Mouse (Mus musculus) gonadal fat pad, adult 2 months (tissue): ENCODE data around the gene Syne2. TPM values are rescaled to one million over a fixed set of nuclear protein-coding genes. Genes with fewer than 3 reads are reported as not detected.

ENCODE experiments used
- DNase-seq: peaks from one replicate; pipeline ENCODE4 v3.0.0-alpha.2; 2012; ENCODE audit warnings: low read depth
- polyA plus RNA-seq: library from polyadenylated mRNA; depleted of rRNA; stranded (reverse); fragments of >200 nt; gene quantifications from 2 replicates; pipeline ENCODE4 v1.2.3, GENCODE M21; 2012

The Syne2 gene
- polyA plus RNA-seq, 1 experiment, result 90.7 TPM

GRCm38 (mm10) chr12:76046561-76046960 is 228.6 kb downstream of the Syne2 start:
- no peak for DNase-seq

DNA sequence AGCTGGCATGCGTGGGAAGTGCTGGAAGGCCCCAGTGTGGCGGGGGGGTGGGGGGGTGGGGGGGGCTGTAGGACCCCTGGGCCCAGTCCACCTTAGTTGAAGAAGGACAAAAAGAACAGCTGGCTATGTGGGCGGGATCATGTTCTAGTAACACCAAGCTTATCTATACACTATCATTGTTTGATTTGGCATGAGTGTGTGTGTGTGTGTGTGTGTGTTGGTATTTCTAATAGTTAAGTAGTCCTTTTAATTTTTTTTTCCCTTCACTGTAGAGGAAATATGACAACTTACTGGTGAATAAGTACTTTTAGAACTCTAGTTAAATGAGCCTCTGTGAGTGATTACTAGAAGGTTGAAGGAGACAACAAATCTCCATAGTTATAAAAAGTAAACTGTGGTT is 230.0 kb downstream of the Syne2 start:
- DNase-seq, result no peak

DNA sequence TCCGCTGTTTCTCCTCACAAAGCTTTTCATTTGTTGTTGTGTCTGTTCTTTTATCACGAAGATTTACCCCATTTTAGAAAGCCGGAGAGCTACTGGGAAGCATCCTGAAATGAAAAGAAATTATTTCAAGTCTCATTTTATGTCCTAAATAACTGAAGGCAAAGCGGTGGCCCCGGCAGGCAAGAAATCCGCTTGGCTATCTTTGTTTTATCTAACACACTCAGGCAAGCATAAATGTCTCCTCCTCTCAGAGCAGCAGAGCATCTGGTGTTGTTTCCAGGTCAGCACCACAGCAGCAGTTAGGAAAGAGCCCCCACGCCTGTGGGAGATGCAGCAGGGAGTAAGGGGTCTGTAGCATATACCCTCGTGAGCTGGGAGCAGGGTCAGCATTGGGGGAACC is 230.7 kb downstream of the Syne2 start:
- no peak for DNase-seq

DNA sequence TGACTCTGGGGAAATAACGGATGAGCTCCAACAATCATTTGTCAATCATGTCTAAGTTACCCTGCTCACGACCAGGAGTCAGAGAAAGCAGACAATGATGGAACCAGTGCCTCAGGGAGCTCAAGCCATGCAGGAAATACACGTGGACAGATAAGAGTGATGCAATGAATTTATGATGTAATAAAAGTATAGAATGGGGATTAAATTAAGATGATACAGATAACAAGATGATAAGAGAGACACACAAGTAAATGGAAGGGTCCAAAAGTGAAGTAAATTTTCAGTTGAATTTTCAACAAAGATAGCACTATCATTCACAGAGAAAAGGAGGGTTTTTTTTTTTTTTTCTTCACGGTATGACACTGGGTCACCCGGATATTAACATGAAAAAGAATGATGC is 231.4 kb downstream of the Syne2 start:
- no peak for DNase-seq

GRCm38 (mm10) chr12:76051879-76052278 is 233.9 kb downstream of the Syne2 start:
- no peak for DNase-seq

- DNase-seq, result no peak
These were observed 236.7 kb downstream of the Syne2 start for GRCm38 (mm10) chr12:76054653-76055052.

- no peak for DNase-seq
These were observed 245.1 kb downstream of the Syne2 start for GRCm38 (mm10) chr12:76063001-76063400.

DNA sequence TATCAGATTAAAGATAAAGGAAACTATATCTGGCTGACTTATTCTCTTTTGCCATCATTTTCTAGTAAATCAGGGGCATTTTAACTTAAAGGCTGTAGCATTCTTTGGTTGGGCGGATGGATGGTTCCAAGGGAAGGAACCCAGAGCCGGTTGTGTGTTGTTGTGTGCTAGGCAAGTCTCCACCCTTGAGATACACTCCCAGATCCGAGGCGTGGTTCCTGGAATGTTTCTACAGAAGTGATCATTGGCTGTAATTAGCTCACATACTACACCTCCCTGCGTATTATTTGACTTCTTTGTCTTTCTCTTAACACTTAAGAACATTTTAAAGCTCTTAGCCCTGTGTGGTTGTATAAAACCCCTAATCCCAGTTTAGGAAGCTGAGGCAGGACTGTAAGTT is 252.5 kb downstream of the Syne2 start:
- no peak for DNase-seq

GRCm38 (mm10) chr12:76071935-76072849 is 254.3 kb downstream of the Syne2 start:
- DNase-seq, result no peak

DNA sequence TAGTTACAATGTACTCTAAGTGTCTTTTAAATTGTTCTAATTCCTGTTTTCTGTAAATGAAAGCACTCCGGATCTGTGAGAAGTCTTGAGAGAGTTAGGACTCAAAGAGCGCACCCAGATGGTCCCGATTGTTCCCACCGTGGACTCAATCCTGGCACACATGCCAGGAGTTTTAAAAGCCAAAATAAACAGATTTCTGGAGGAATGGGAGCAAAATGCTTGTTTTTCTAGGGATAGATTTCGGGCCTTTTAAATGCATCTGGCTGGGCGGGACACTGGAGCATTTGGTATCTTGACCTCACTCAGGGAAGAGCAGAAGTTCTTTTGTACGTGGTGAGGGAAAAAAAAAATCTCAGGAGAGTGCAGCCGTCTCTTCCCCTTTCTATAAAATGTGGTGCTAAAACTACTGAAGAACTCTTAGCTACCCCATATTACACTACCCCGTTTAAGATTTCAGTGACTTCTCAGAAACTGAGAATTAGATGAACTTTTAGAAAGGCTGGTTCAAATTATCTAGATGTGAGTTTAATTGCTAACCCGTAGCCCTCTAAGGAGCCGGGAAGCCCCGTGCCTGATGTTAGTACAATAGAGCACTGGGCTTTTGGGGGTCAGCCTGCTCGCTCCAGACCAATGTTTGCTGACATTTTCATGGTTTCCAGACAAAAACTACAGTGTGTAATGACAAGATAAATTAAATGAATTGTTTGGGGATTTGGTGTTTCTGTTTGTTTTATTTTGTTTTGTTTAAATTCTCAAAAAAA is 255.3 kb downstream of the Syne2 start:
- no peak for DNase-seq

DNA sequence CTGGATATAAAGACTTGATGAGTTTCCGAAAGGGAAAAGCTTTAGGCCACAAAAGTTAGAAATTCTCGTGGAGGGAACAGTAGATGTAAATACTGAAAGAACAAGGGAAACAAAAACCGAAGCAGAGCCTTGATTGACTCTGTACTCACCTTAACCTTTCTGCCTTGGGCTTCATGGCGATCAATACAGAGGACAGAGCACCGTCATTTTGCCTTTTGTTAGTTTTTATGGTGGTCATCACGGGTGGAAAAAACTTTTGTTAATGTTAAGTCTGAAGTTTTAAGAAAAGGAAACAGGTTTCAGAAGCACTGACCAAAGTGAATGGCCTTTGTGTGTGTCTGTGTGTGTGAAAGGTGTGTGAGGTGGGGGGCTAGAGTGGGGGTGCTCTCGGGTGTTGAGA is 256.0 kb downstream of the Syne2 start:
- DNase-seq, result no peak

DNA sequence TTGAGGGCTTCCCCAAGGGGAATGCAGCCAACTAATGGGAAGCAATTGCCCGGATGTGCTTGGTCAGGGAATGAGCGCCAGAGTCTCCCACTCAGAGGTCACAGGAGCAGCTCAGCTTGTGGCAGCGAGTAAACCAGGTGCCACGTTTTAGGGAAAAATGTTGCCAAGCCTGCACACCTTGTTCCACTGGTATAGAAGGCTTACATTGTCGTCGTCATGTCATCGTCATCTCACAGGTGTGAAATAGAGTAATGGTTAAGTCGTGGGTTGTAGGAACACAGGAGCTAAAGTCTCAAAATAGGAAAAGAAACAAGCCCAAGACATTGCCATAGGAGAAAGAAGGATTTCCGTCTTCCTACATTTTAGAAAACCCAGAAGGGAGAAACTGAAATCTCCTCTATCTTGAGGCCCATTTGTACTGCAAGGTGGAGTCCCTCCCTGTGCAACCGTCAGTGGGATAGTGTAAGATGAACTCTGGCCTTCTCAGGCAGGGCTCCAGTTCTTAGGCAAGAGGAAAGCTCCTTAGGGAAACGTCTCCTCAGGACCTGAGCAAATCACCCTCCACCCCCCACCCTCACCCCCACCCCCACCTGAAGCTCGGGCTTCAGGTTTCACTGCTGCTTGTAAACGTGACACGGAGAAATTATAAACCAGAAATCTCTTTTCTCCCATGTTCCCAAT is 263.1 kb downstream of the Syne2 start:
- DNase-seq, result peak; percentile 63

DNA sequence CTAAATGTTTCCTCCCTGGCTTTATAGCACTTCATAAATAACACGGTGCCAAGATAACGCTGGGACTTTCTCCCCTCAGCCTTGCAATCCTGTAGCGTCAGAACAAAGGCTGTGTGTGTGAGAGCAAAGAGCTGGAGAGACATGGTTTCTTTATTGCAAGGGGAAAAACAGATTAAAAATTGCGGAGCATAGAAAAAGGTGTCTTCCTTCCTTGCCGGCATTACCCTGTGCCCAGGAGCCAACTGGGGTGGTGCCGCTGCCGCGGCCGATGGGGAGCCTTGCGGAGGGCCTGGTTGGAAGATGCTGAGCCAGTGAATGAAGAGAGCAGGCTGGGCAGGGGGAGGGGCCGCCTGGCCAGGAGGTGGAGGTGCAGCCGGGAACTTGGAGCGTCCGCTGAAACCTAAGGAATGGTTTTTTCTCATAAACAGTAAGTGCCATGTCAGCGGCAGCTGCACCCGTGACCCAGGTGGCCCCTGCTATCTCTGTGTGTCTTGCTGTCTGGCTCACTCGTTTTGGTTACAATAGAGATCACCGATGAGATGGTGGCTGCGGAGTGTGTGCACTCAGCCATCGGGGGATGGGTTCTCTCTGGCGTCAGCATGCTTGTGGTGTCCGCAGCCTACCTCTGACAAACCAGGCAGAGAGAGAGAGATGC is 263.8 kb downstream of the Syne2 start:
- DNase-seq, result no peak

- DNase-seq, result no peak
These were observed 267.1 kb downstream of the Syne2 start for GRCm38 (mm10) chr12:76085066-76085465.

DNA sequence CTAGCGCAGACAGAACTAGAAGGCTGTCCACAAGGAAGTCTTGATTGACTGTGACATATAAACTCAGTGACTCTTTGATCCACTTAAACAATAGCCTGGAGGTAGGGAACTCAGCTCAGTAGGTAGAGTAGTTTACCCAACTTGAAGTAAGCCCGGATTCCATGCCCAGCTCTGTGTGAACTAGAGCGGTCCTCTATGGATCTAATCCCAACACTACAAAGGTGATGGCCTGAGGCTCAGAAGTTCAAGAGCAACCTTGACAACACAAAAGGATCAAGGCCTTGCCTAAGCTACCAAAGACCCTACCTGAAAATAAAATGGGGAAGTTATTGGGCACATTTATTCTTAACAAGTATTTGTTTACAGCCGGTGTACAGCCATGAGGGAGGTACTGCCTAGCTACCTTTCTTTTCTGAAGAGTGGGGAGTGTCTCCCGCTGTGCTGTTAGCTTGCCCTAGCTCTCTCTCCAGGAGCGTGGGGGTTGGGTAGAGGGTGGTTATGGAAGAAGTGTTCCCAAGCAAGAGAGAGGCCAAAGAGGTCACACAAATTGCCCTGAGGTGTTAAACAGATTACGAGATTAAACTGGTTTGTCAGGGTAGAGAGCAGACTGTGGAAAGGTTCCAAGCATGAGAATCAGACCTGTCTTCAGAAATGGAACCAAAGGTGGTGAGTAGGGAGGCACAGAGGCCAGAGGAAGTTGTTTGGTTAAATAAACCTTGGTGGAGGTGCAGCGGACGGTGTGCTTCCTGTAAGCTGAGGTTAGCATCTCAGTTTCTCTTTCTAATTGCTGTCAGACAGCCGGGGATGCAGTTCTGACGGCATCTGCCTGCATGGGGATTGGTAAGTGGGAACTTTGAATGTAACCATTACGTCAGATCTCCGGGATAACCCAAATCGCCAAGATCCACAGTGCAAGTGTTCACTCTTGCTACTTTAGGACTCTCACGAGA is 268.3 kb downstream of the Syne2 start:
- peak; percentile 85 for DNase-seq

- no peak for DNase-seq
These were observed 269.1 kb downstream of the Syne2 start for GRCm38 (mm10) chr12:76087025-76087424.

DNA sequence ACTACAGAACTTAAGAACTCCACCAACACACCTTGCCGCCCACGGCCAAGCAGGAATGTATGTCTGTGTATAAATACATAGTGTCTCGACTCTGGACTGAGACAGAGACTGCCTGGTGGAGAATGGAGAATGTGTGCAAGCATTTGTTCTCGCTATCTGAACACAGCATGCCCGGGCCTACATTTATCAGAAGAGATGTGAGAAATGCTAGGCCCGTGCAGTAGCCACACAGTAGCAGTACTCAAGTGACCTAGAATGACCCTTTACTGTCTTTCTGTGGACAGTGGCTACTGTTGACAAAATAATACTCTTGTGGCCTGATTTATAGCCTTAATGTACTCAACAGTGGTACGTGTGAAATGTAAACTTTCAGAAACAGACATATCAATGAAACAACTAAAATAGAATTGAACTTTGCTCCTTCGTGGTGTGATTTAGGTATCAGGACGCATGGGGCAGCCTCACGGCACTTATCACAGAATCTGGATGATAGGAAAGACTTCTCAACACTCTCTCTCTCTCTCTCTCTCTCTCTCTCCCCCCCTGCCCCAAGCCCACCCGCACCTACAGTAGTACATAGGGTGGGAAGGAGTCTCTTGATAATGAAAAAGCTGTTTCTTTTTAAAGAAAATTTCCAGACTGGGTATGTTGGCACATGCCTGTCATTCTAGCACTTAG is 275.0 kb downstream of the Syne2 start:
- DNase-seq, result no peak

DNA sequence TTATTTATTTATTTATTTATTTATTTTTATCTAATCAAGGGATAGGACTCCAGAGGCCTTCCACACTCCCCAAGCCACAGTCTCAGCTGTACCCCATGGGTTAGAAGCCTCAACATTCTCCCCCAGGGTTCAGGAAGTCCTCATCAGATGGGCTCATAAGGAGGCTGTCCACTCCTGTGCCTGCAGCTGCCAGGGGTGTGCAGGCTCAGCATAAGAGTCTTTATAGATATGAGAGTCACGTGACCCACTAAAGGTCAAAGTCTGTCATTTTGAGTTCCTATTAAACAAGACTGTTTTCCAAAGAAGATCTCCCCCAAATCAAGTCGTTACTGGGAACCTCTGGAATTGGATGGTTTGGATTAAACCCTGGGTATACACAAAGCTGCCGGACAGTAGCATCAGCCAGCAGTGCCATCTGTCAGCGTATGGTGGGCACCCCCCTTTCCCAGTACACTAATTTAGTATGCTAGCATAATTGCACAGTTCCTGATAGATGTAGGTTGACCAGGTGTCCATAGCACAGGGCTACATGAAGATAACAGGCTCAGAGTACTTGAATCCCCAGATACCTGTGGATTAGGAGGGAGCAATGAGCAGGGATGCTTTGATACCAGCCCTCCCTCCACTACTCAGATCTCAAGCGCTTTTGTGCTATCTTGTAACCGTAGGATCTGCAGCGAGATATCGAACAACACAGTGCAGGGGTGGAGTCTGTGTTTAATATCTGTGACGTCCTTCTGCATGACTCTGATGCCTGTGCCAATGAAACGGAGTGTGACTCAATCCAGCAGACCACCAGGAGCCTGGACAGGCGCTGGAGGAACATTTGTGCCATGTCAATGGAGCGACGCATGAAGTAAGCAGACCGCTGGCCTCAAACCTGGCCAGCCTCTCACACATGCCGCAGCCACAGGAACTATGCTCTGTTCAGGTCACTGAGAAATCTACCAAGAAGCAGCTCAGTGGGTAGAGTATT is 276.0 kb downstream of the Syne2 start:
- no peak for DNase-seq
